Mouse (Mus musculus) CH12.LX (cell line): ENCODE data around the gene Zpbp2.

Source experiments
- CTCF ChIP-seq, 2 experiments: IDR thresholded peaks in 1 of 2; conservative IDR thresholded peaks in 1 of 2; 2 replicates each; pipeline ENCODE4 v1.5.1; 2011 to 2012; ENCODE audit warnings: low read depth in 2 of 2, low read length in 2 of 2, improper control_type of control experiment in 1 of 2, inconsistent platforms in 1 of 2, mild to moderate bottlenecking in 1 of 2, moderate library complexity in 1 of 2
- EP300 ChIP-seq: IDR thresholded peaks from 2 replicates; pipeline ENCODE4 v1.6.1; 2011; ENCODE audit warnings: low read length, improper control_type of control experiment
- JUND ChIP-seq: conservative IDR thresholded peaks from 2 replicates; pipeline ENCODE4 v1.6.1; 2011; ENCODE audit warnings: low read depth, low read length, improper control_type of control experiment
- MAFK ChIP-seq: IDR thresholded peaks from 2 replicates; pipeline ENCODE4 v1.6.1; 2011; ENCODE audit warnings: low read length, improper control_type of control experiment; ENCODE audit not compliant: insufficient replicate concordance
- NELFE ChIP-seq: IDR thresholded peaks from 2 replicates; pipeline ENCODE4 v1.6.1; 2011; ENCODE audit warnings: low read depth, low read length, improper control_type of control experiment
- ZC3H11A ChIP-seq: IDR thresholded peaks from 2 replicates; pipeline ENCODE4 v1.6.1; 2012; ENCODE audit warnings: low read depth, mild to moderate bottlenecking, inconsistent platforms, low read length, improper control_type of control experiment

GRCm38 (mm10) chr11:98586087-98586891, 35.4 kb downstream of the Zpbp2 start:
- no peak for TF ChIP-seq JUND
- no peak for TF ChIP-seq CTCF (conservative IDR thresholded peaks at IDR 0.05 in 1 of 2, IDR thresholded peaks at IDR 0.05 in 1 of 2; ENCODE audit: low read depth in 2 of 2, low read length in 2 of 2)
- no peak for TF ChIP-seq EP300
- no peak for TF ChIP-seq NELFE
- TF ChIP-seq MAFK, result no peak
- no peak for TF ChIP-seq ZC3H11A
